Mouse (Mus musculus): ENCODE measurements around the gene Klhl7. TPM values are rescaled to one million over a fixed set of nuclear protein-coding genes. Genes with fewer than 3 reads are reported as not detected.

Klhl7 gene
- polyA plus RNA-seq, 1 experiment from 2014 or later: 46.6 TPM

DNA sequence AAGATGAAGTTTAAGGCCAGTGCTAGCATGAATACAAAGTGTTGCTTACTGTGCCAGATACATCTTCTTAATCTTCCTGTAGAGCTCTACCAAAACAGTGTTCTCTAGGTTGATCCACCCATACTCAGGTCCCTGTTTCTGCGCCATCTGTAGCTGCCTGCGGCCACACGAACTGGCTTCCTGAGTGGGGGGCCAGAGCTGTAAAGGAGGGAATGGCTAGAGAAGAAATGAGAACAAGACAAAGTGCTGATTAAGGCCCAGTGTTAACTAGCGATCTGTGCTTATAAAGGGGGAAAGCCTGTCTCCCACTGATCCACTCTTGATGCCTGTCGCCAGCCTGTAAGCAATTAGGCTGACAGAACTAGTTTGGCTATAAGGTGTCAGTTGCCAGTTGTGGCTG, 102.9 kb downstream of the Klhl7 start:
- Histone ChIP-seq H3K9ac (ENCODE audit: low read length) (no peak overlapping the region), H3K36me3 (ENCODE audit: control insufficient read depth, insufficient read depth, low read length) (no peaks in the 10 kb centered on the region)

DNA sequence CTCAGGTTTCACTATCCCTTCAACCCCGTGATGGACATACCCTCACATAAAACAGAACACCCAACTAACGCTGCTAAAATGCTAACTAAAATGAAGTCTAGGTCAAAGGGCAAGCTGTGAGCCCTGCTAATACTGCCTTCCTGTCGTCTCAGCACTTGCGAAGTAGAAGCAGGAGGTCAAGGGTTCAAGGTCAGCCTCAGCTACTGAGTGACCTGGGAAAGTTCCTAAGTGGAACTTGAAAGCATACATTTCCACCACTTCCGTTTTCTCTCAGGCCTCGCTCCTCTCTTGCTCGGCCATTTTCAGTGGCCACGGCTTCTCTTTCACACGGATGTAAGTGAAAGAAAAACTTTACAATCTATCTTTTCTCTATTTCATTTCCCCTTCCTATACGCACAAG, 107.6 kb downstream of the Klhl7 start:
- no peaks in the 10 kb centered on the region for H3K27me3 ChIP-seq (replicated peaks; ENCODE audit: control insufficient read depth, insufficient read depth, low read length)
- no peaks in the 10 kb centered on the region for H3K4me1 ChIP-seq (replicated peaks; ENCODE audit: control insufficient read depth, insufficient read depth, low read length)
- DNase-seq (ENCODE audit: low spot score) (no peak), ATAC-seq (replicated peaks; ENCODE audit: low FRiP score, low TSS enrichment, low read depth) (no peak)
- no peak overlapping the region for H3K4me2 ChIP-seq (ENCODE audit: low read length)
- no peaks in the 10 kb centered on the region for H3K9me3 ChIP-seq (ENCODE audit: control insufficient read depth, low read length)
- no peaks in the 10 kb centered on the region for H3K36me3 ChIP-seq (ENCODE audit: control insufficient read depth, insufficient read depth, low read length)
- no peak overlapping the region for H3K9ac ChIP-seq (ENCODE audit: low read length)
- 52% methylated on average over 10 of the region's 10 CpGs for WGBS
- H3K27ac ChIP-seq (ENCODE audit: low read depth): no peak overlapping the region
- H3K4me3 ChIP-seq (ENCODE audit: low read depth, low read length): no peak overlapping the region

More for the DNA sequence above, 102.9 kb downstream of the Klhl7 start:
- ATAC-seq (replicated peaks; ENCODE audit: low FRiP score, low TSS enrichment, low read depth) (no peak), DNase-seq (ENCODE audit: low spot score) (no peak)
- H3K27me3 ChIP-seq (replicated peaks; ENCODE audit: control insufficient read depth, insufficient read depth, low read length): no peaks in the 10 kb centered on the region
- no peak overlapping the region for H3K27ac ChIP-seq (ENCODE audit: low read depth)
- no peaks in the 10 kb centered on the region for H3K9me3 ChIP-seq (ENCODE audit: control insufficient read depth, low read length)
- H3K4me1 ChIP-seq (replicated peaks; ENCODE audit: control insufficient read depth, insufficient read depth, low read length): no peaks in the 10 kb centered on the region
- H3K4me2 ChIP-seq (ENCODE audit: low read length): no peak overlapping the region
- WGBS: 83% methylated on average over 5 of the region's 5 CpGs
- H3K4me3 ChIP-seq (ENCODE audit: low read depth, low read length): no peak overlapping the region

DNA sequence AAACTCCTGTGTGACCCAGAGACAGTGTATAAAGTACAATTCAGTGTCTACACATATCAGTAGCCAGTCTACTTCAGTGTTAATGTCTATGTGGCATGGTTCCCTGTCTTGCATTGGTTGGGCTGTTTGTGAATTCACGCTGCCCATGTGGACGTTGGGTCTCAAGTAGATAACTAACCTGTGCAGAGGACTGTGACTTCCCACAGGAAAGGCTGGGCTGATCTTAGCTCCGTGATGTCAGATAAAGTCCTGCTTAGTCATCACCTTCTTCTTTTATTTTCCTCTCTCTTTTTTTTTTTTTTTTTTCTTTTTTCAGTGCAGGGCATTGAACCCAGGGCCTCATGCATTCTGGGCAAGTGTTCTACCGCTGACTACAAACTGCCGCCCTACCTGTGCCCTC, 108.1 kb downstream of the Klhl7 start:
- ATAC-seq (replicated peaks; ENCODE audit: low FRiP score, low TSS enrichment, low read depth): no peak
- no peak overlapping the region for H3K9ac ChIP-seq (ENCODE audit: low read length)
- WGBS: 88% methylated on average over 5 of the region's 5 CpGs
- H3K4me1 ChIP-seq (replicated peaks; ENCODE audit: control insufficient read depth, insufficient read depth, low read length): no peaks in the 10 kb centered on the region
- H3K9me3 ChIP-seq (ENCODE audit: control insufficient read depth, low read length): no peaks in the 10 kb centered on the region
- H3K36me3 ChIP-seq (ENCODE audit: control insufficient read depth, insufficient read depth, low read length): no peaks in the 10 kb centered on the region
- no peak for DNase-seq (ENCODE audit: low spot score)
- H3K4me3 ChIP-seq (ENCODE audit: low read depth, low read length): no peak overlapping the region
- H3K27me3 ChIP-seq (replicated peaks; ENCODE audit: control insufficient read depth, insufficient read depth, low read length): no peaks in the 10 kb centered on the region
- no peak overlapping the region for H3K27ac ChIP-seq (ENCODE audit: low read depth)
- H3K4me2 ChIP-seq (ENCODE audit: low read length): no peak overlapping the region

Other genes starting within 250 kb of the Klhl7 start
- gene Fam126a, start 69.9 kb upstream of the Klhl7 start, polyA plus RNA-seq (2014; fragmentation: Nextera tagmentation; extraction: Ambion mirVana): 21.7 and 23.0 TPM in 2 replicates
- gene Nupl2, start 64.4 kb downstream of the Klhl7 start, polyA plus RNA-seq (2014; fragmentation: Nextera tagmentation; extraction: Ambion mirVana): 16.3 and 17.5 TPM in 2 replicates

All from intestine, embryonic 14.5 days (tissue).